Mouse (Mus musculus) adrenal gland, adult (tissue): ENCODE measurements around the gene Snrnp70.
"Not testable (repeated sequence)": the region's sequence is repeated elsewhere in the genome, so short reads cannot be mapped to it uniquely, and the experiment has no call there.

Experiments
- DNase-seq, 2 experiments: peaks; one replicate each; pipeline ENCODE4 v3.0.0; 2022 to 2023; ENCODE audit warnings: low spot score in 1 of 2; ENCODE audit not compliant: inconsistent age in 2 of 2

The Snrnp70 gene

DNA sequence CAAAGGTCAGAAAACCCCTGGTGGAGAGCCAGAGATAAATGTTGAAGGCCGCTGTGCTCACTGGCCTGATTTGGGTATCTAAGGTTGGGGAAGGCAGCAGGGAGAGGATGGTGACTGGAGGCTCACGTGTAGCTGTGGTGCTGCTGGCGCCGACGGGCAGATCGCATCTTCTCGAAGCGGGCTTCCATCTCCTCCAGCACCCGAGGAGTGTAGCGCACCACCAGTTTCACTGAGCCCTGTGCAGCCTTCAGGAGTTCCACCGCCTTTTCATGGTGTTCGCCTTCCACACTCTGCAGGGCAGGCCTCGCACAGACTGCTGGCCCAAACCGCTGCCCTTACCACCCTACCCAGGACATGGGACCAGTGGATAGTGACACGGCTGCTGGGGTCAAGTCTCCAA, 27.4 kb downstream of the Snrnp70 start:
- peak in 1 of 2 experiments; percentile 35 for DNase-seq

DNA sequence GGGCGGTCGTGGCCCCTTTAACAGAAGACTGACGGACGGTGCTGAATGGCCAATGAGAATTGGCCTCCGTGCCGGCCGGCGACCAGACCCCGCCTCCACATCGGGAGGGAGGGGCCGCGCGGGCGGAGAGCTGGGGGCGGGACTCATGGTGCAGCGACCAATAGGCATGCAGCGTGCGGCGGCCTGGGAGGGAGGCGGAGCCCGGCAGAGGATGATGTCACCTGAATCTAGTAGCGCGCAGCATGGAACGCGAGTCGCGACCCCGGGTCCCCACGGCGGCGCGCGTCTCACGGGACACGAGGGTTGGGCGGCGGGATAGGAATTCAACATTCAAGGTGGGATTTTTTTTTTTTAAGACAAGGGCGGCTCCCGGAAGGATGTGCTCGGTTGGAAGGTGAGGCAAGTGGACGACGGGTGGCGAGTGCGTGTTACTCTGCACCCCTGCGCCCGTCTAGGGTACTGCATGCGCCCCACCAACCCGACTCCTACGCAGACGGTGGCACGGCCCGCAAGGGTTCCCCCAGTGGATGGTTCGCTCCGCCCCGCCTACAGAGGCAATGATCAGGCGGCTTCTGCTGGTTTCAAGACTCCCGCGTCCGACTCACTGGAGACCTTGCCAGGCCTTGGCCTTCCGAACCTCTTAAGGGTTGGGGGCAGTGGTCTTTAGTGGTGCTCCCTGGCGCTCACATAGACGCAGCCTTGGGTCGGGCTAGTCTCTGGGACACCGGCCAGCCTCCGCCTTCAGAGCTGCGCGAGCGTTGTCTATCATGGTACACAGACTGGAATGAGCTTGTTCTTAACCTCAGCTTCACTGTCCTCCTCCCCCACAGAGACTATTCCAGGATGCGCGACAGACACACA, 28.3 kb downstream of the Snrnp70 start:
- DNase-seq, result peak; percentile 98 to 99

DNA sequence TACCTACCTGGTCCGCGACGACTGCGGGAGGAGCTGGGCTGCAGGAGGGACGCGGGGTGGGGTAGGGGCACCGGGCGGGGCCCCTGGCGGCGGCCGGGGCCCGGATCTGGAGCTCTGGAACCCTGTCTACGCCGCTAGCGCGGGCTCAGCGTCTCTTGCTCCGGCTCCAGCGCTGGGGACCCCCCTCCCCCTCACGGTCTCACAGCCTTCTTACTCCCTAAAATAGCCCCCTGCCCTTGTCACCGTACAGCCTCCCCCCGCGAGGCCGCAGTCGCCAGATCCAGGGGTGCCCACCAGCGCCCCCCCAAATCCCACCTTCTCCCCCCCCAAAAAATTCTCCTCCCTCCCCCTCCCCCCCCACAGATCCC, 28.9 kb downstream of the Snrnp70 start, which contains the start of gene Ppfia3:
Gene Ppfia3, minus strand, starts transcription at position 368 of the 368 bp plus-strand sequence.
- peak in 1 of 2 experiments; percentile 69 for DNase-seq

DNA sequence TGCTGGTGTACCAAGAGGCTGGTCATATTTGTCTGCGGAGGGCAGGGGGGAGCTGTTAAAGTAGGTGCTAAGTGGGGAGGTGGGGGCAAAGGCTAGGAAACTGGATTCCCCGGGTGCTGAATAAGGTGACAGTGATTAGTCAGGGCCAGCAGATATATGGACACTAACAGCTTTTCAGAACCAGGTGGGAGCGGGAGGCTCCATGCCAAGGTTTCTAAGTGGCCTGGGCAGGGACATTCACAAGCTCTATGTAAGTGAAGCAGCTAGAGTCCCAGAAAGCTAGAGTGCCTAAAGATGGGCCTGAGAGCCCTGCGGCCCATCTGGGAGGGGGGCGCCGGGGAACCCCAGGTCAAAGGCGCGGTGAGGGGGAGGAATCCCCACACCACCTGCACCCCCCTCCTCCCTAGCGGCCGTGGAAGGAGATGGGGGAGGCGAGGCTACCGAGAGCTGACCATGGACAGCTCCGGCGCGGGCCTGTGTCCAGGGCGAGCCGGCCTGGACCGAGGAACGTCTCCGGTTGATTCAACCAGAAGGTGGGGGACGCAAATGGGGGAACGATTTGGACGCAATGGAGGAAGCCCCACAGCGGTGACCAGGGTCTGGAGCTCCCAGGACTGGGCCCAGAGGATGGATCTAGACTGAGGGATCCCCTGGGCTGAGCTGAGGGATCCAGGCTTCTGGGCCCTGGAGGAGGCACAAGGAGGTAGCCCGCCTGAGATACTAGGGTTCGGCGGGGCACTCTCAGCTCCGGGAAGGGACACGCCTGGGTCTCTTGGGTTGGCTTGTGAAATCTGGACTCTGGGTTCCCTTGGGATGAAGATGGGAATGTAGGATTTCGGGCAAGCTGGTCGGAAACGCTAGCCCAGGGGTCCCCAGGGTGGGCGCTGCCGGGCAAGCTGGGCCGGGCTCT, 29.5 kb downstream of the Snrnp70 start:
- DNase-seq, result peak; percentile 65 to 83

DNA sequence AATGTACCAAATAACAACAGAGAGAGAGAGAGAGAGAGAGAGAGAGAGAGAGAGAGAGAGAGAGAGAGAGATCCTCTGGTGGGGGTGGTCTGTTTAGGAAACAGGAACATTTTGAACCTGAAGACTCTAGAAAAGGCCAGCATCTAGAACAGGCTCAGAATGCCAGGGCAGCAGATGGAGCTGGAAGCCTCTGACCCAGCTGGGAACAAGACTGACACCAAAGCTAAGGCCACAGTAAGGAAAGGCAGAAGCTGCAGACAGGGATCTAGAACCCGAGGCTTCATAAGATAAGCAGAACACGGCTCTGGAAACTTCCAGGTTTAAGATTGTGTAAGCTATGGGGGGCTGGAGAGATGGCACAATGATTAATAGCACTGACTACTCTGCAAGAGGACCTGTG, 31.6 kb downstream of the Snrnp70 start:
- no peak for DNase-seq

DNA sequence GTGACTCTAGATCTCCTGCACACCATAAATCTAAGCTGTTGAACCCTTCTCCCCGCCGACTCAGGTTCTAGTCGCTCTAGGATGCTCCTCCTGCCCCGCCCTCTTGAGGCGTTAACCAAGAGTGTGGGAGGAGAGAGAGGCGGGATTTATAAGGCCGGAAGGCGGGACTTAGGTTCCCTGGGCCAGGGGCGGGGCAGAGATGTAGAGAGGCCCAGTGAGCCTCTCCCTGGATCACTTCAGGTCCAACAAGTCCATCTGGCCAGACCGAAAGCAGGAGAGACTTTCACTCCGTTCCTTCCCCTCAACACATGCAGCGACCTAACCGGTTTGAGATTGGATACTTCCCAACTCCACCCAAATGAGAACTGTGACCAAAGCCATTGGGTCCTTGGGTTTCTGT, 32.7 kb downstream of the Snrnp70 start:
- no peak for DNase-seq

DNA sequence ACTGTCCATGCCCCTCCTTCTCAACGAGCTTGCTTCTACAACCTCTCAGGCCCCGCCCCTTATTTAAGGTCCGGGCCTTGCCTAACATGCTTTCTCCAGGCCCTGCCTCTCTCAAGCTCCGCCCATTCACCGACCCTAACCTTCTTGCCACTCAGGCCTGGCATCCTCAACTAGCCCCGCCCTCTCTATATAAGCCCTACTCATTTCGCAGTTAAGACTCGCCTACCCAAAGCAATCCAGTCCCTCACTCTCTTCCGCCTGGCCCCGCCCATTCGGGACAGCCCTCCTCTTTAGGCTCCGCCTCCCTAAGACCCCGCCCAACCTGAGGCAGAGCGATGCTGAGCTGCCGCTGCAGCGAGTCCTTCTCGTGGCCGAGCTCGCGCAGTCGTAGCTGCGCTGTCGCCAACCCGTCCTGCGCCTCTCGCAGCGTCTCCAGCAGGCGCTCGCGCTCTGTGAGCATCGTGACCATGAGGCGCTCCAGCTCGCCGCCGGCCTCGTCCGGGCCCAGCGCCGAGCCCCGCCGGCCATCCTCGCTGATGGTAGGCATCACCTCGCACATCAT, 34.2 kb downstream of the Snrnp70 start:
- peak; percentile 88 to 91 for DNase-seq

DNA sequence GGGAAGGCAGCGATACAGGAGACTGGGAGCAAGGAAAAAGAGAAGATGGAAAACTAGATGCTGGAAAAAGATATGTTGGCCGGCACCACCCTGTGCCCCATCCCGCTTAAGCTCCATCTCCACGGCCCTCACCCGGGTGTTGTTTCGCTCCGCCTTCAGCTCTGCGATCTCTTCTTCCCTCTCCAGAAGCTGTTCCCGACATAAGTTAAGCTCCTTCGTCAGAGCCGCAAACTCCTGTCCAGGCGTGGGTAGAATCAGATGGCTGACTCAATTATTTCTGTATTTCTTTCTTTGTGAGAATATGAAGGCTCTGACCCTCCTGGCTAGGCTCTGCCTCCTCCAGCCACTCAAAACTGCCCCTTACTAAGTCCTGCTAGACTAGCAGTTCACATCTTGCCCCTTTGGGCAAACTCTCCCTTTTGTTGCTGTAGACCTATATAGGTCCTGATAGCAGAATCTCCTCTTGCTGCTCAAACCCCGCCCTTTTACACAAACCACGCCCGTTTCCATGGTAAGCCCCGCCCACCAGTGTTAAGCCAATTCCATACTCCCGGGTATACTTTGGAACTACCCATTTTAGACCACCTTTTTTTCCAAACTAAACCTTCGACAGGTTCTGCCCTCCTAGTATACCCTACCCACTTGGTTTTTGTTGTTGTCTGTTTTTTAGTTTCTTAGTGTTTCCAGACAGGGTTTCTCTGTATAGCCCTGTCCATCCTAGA, 35.0 kb downstream of the Snrnp70 start:
- no peak for DNase-seq

DNA sequence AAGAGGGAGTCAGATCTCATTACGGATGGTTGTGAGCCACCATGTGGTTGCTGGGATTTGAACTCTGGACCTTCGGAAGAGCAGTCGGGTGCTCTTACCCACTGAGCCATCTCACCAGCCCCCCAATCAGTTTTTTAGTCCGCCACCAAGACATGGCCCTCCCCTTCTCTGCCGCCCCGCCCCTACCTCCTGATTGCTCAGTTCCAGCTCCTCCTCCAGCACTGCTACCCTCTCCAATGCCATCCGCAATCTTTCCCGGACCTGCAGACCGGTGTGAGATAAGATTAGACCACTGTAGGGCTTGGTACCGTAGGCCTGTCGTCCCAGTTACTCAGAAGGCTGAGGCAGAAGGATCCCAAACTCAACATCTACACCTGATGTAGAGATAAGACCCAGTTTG, 36.5 kb downstream of the Snrnp70 start:
- not testable (repeated sequence) for DNase-seq

DNA sequence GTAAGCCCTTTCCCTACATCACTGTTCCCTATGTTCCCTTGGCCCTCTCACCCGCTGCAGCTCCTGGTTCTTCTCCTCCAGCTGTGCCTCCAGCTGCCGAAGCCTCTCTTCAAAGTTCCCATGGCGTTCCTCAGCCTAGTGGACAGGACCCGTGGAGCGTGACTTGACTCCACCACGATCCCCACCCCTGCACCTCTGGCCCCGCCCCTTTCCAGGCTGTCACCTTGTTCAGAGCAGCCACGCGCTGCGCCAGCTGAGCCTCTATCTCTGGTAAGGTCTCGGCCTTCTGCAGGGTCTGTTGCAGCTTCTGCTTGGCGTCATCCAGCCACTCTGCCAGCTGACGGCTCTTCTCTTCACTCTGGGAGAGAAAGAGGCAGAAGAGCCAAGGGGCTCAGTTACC, 39.5 kb downstream of the Snrnp70 start:
- no peak for DNase-seq

DNA sequence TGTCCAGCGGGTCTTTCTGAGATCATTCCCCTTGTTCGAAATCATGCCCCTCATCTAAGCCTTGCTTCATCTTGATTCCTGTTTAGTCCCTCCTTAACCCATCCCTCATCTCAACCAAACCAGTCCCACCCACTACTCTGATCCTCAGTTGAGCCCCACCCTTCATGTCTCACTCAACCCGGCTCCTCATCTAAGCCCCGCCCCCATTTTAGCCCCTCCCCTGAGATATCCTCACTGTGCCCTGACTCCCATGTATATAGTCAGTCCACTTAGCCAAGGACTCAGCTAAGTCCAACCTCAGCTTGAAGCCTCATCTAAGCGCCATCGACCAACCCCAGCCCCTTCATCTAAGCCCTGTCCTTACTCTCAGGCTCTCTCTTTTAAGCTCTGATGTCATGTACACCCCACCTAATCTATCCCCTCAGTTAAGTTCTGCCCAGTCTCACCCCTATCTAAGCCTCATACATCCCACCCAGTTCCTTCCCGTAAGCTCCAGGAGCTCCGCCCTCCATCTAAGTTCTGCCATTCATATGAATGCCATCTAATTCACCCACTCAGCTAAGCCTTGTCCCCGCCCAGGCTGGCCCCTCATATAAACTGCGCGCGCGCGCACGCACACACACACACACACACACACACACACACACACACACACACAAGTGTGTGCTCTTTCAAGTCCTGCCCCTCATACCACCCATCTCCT, 40.1 kb downstream of the Snrnp70 start:
- DNase-seq, result no peak

DNA sequence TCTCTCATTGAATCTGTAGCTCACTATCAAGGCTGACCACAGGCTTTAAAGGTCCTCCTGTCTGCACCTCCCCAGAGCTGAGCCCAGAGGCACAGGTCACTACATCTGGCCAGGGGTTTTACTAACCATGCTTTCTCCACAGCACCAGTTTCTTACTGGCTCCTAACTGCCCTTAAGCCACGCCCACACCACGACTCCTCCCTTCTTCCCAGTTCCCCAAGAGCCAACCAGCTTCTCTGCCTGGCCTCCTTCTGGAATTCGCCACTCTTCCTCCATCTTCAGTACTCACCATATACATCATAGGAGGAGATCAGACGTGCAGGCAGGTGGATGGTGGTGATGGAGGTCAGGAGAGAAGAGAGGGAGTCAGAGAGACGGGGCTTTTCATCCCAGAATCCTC, 42.5 kb downstream of the Snrnp70 start:
- DNase-seq, result no peak

DNA sequence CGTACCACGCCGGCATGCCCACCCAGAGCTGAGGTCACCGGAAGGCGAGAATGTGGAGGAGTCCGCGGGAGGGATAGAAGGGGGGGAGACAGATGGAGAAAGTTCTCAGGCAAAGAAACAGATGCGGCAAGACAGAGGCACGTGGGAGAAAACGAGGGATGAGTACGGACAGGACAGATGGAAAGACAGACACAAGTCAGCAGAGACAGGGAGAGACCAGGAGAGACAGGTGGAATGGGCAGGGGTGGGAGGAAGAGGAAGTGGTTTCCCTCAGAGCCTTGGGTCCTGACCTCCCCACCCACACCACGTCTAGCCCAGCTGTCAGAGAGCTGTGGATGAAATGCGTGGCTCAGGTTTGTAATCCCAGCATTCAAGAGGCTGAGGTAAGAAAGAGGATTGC, 48.6 kb downstream of the Snrnp70 start:
- no peak for DNase-seq

DNA sequence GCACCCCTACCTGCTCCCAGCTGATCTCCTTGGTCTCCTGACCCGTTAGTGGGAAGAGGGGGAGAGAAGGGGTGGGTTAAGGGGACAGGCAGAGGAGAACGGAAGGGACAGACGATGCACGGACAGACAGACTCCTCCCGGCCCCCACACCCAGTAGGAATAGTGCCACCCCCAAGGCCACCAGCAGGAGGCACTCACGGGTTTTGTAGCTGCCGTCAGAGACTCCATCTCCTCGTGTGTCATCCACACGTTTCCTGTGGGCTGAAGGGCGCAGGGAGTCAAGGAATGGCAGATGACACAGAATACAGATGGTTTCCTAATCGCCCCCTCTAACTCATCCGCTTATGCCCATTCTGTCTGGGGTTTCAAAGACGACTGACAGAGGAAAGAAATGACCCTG, 52.0 kb downstream of the Snrnp70 start:
- DNase-seq, result no peak

DNA sequence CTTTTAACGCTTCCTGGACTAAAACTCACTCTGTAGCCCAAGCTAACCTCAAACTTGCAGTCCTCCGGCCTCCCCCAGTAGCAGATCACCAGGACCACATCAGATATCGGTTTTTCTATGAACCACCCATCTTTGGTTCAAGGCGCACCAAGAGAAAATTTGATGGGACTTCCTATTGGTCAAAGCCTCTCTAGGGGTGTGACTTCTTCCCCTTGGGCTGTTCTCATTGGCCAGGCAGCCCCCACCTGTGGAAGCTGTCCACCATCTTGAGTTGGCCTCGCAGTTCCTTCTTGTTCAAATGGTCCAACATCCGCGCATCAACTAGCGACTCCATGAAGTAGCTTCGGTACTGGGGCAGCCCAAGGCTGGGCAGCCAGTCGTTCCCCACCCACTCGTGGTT, 53.5 kb downstream of the Snrnp70 start:
- no peak for DNase-seq

DNA sequence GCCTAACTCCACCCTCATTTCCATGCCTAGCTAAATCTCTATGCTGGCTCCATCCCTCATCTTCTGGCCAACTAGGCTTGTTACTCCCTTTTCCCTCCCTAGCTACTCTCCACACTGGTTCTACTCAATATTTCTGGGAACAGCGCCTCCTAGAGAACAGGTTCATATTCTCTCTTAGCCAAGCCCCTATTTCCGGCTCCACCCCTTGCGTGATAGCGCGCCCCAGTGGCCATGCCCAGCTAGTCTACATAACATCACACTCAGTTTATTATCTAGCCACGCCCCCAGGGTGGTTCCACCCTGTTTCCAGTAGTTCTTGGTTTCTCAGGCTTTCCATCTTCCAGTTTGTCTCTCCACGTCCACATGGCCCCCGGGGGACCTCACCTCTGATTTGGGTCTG, 54.2 kb downstream of the Snrnp70 start:
- peak; percentile 79 to 90 for DNase-seq

DNA sequence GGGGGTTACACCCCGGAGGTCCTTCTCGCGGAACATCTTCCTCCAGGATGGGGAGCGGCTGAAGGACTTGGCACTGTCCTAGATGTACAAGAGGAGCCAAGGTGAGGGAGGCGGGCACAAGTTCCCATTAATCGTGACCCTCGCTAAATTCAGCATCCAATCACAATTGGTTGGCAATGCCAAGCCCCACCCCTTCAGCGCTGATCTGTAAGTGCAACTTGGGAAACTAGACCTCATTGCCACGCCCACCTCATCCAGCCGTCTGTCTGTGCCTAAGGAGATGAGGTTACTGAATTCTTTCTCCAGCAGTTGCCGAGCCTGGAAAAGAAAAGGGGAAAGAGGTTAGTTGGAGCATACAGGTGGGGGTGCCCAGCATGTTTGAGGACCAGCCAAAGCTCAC, 54.9 kb downstream of the Snrnp70 start:
- DNase-seq, result peak; percentile 66 to 73

DNA sequence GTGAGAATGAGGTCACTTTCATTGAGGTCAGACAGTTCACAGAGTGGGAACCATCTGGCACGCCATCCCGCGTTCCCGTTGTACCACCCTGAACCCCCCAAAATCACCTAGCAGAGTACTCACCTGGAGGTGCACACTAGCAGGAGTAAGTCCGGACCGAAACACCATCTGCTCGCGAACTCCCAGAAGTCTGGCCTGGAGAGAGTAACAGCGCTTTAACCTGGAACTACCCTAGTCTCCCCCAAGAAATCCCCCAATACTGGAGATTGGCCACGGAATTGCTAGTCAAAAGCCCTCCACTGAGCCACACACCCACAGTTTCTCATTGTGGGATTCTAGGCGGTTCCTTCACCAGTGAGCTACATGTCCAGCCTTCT, 55.5 kb downstream of the Snrnp70 start:
- DNase-seq, result peak in 1 of 2 experiments; percentile 35

DNA sequence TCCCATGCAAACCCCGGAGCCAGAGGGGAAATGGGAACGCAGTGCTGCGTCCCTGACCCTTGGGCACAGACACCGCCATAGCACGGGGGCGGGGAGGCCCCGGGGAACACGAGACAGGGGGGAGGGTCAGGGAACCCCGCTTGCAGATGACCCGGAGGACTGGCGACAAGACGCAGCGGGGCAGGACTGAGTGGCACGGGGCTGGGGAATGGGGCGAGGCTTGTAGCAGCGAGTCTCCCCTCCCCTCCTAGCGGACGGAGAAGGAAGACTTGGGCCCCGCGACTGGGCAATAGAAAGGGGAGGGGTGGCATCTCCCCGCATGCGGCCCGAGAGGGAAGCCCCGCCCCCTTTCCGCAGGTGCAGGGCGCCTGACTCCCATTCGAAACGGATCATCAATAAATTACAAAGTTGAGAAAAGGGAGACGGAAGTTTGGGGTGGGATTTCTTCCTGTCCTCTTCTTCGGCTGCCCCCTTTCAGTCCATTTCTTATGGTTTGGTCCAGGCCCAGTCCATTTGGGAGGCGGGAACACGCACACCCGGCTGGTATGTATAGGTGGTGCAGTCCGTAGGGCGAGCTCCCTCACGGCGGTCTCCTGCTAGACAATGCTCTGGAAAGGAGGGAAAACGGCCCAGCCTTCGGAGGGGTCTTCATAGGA, 56.0 kb downstream of the Snrnp70 start:
- peak; percentile 75 to 87 for DNase-seq
